Mouse (Mus musculus): Measurements from ENCODE around the gene Tacc2. TPM values are rescaled to one million over a fixed set of nuclear protein-coding genes. Genes with fewer than 3 reads are reported as not detected.

Tacc2 gene
- polyA plus RNA-seq, 1 experiment from 2014 or later, result 72.4 TPM

GRCm38 (mm10) chr7:130750752-130751490 lies 173.7 kb downstream of the Tacc2 start:
- peak; percentile 79 for DNase-seq

GRCm38 (mm10) chr7:130751678-130752077 lies 174.4 kb downstream of the Tacc2 start:
- no peaks in the 10 kb centered on the region for H3K9me3 ChIP-seq (ENCODE audit: control insufficient read depth, low read length)
- 56% methylated on average over 9 of the region's 9 CpGs for WGBS
- H3K27ac ChIP-seq (replicated peaks; ENCODE audit: low read depth, low read length), result no peak overlapping the region
- ATAC-seq (ENCODE audit: low FRiP score, low TSS enrichment) (no peak), DNase-seq (no peak)
- no peak overlapping the region for H3K4me3 ChIP-seq (replicated peaks; ENCODE audit: low read depth, low read length)
- peaks cover 16% of the 10 kb centered on the region for H3K4me1 ChIP-seq (ENCODE audit: control insufficient read depth, insufficient read depth, low read length)
- peaks cover 67% of the 10 kb centered on the region for H3K36me3 ChIP-seq (ENCODE audit: control insufficient read depth, insufficient read depth, low read length)
- no peak overlapping the region for H3K9ac ChIP-seq (replicated peaks; ENCODE audit: low read length)
- H3K4me2 ChIP-seq (ENCODE audit: low read length), result no peak overlapping the region
- no peaks in the 10 kb centered on the region for H3K27me3 ChIP-seq (ENCODE audit: control insufficient read depth, insufficient read depth, low read length)

More at GRCm38 (mm10) chr7:130750752-130751490, 173.7 kb downstream of the Tacc2 start:
- Histone ChIP-seq H3K4me1 (ENCODE audit: control insufficient read depth, insufficient read depth, low read length) (peaks cover 16% of the 10 kb centered on the region), H3K27me3 (ENCODE audit: control insufficient read depth, insufficient read depth, low read length) (no peaks in the 10 kb centered on the region), H3K9me3 (ENCODE audit: control insufficient read depth, low read length) (no peaks in the 10 kb centered on the region), H3K27ac (replicated peaks; ENCODE audit: low read depth, low read length) (peak overlapping the region; percentile 70), H3K36me3 (ENCODE audit: control insufficient read depth, insufficient read depth, low read length) (peaks cover 67% of the 10 kb centered on the region), H3K9ac (replicated peaks; ENCODE audit: low read length) (no peak overlapping the region), H3K4me2 (ENCODE audit: low read length) (no peak overlapping the region), H3K4me3 (replicated peaks; ENCODE audit: low read depth, low read length) (no peak overlapping the region)
- peak; percentile 67; the same call in 1 of the 2 replicates for ATAC-seq (ENCODE audit: low FRiP score, low TSS enrichment)
- WGBS, result 18% methylated on average over 17 of the region's 17 CpGs

GRCm38 (mm10) chr7:130754790-130755189 lies 177.6 kb downstream of the Tacc2 start:
- DNase-seq (peak; percentile 59), ATAC-seq (ENCODE audit: low FRiP score, low TSS enrichment) (no peak)
- Histone ChIP-seq H3K36me3 (ENCODE audit: control insufficient read depth, insufficient read depth, low read length) (peaks cover 77% of the 10 kb centered on the region), H3K9ac (replicated peaks; ENCODE audit: low read length) (no peak overlapping the region), H3K27me3 (ENCODE audit: control insufficient read depth, insufficient read depth, low read length) (no peaks in the 10 kb centered on the region), H3K4me1 (ENCODE audit: control insufficient read depth, insufficient read depth, low read length) (peaks cover 15% of the 10 kb centered on the region), H3K9me3 (ENCODE audit: control insufficient read depth, low read length) (no peaks in the 10 kb centered on the region), H3K27ac (replicated peaks; ENCODE audit: low read depth, low read length) (no peak overlapping the region), H3K4me3 (replicated peaks; ENCODE audit: low read depth, low read length) (no peak overlapping the region), H3K4me2 (ENCODE audit: low read length) (no peak overlapping the region)
- WGBS, result 100% methylated on average over 2 of the region's 2 CpGs

- peaks cover 92% of the 10 kb centered on the region for H3K36me3 ChIP-seq (ENCODE audit: control insufficient read depth, insufficient read depth, low read length)
- no peaks in the 10 kb centered on the region for H3K9me3 ChIP-seq (ENCODE audit: control insufficient read depth, low read length)
- ATAC-seq (ENCODE audit: low FRiP score, low TSS enrichment) (no peak), DNase-seq (no peak)
- no peak overlapping the region for H3K4me3 ChIP-seq (replicated peaks; ENCODE audit: low read depth, low read length)
- H3K27ac ChIP-seq (replicated peaks; ENCODE audit: low read depth, low read length), result no peak overlapping the region
- no peaks in the 10 kb centered on the region for H3K27me3 ChIP-seq (ENCODE audit: control insufficient read depth, insufficient read depth, low read length)
- H3K4me2 ChIP-seq (ENCODE audit: low read length), result no peak overlapping the region
- H3K4me1 ChIP-seq (ENCODE audit: control insufficient read depth, insufficient read depth, low read length), result no peaks in the 10 kb centered on the region
- 89% methylated on average over 7 of the region's 7 CpGs for WGBS
- no peak overlapping the region for H3K9ac ChIP-seq (replicated peaks; ENCODE audit: low read length)
Measured at GRCm38 (mm10) chr7:130756343-130756835, 179.2 kb downstream of the Tacc2 start.

GRCm38 (mm10) chr7:130757326-130757865 lies 180.2 kb downstream of the Tacc2 start:
- 94% methylated on average over 11 of the region's 11 CpGs for WGBS
- peaks cover 85% of the 10 kb centered on the region for H3K36me3 ChIP-seq (ENCODE audit: control insufficient read depth, insufficient read depth, low read length)
- no peak overlapping the region for H3K4me3 ChIP-seq (replicated peaks; ENCODE audit: low read depth, low read length)
- no peak overlapping the region for H3K27ac ChIP-seq (replicated peaks; ENCODE audit: low read depth, low read length)
- H3K27me3 ChIP-seq (ENCODE audit: control insufficient read depth, insufficient read depth, low read length), result no peaks in the 10 kb centered on the region
- H3K4me1 ChIP-seq (ENCODE audit: control insufficient read depth, insufficient read depth, low read length), result no peaks in the 10 kb centered on the region
- no peaks in the 10 kb centered on the region for H3K9me3 ChIP-seq (ENCODE audit: control insufficient read depth, low read length)
- H3K9ac ChIP-seq (replicated peaks; ENCODE audit: low read length), result no peak overlapping the region
- no peak for ATAC-seq (ENCODE audit: low FRiP score, low TSS enrichment)
- DNase-seq, result no peak
- H3K4me2 ChIP-seq (ENCODE audit: low read length), result no peak overlapping the region

- peak; percentile 92 for DNase-seq
- Histone ChIP-seq H3K27me3 (ENCODE audit: control insufficient read depth, insufficient read depth, low read length) (no peaks in the 10 kb centered on the region), H3K9ac (replicated peaks; ENCODE audit: low read length) (no peak overlapping the region), H3K4me1 (ENCODE audit: control insufficient read depth, insufficient read depth, low read length) (no peaks in the 10 kb centered on the region), H3K36me3 (ENCODE audit: control insufficient read depth, insufficient read depth, low read length) (peaks cover 62% of the 10 kb centered on the region), H3K27ac (replicated peaks; ENCODE audit: low read depth, low read length) (peak overlapping the region; percentile 75), H3K9me3 (ENCODE audit: control insufficient read depth, low read length) (no peaks in the 10 kb centered on the region), H3K4me2 (ENCODE audit: low read length) (no peak overlapping the region), H3K4me3 (replicated peaks; ENCODE audit: low read depth, low read length) (no peak overlapping the region)
- 34% methylated on average over 17 of the region's 17 CpGs for WGBS
- ATAC-seq (ENCODE audit: low FRiP score, low TSS enrichment), result peak; percentile 55; the same call in 1 of the 2 replicates
Measured at GRCm38 (mm10) chr7:130762071-130762897, 185.0 kb downstream of the Tacc2 start.

GRCm38 (mm10) chr7:130764160-130764559 lies 186.9 kb downstream of the Tacc2 start:
- Histone ChIP-seq H3K36me3 (ENCODE audit: control insufficient read depth, insufficient read depth, low read length) (peaks cover 45% of the 10 kb centered on the region), H3K4me1 (ENCODE audit: control insufficient read depth, insufficient read depth, low read length) (no peaks in the 10 kb centered on the region), H3K4me2 (ENCODE audit: low read length) (no peak overlapping the region), H3K9me3 (ENCODE audit: control insufficient read depth, low read length) (no peaks in the 10 kb centered on the region), H3K4me3 (replicated peaks; ENCODE audit: low read depth, low read length) (no peak overlapping the region), H3K9ac (replicated peaks; ENCODE audit: low read length) (no peak overlapping the region), H3K27ac (replicated peaks; ENCODE audit: low read depth, low read length) (no peak overlapping the region), H3K27me3 (ENCODE audit: control insufficient read depth, insufficient read depth, low read length) (no peaks in the 10 kb centered on the region)
- DNase-seq (no peak), ATAC-seq (ENCODE audit: low FRiP score, low TSS enrichment) (no peak)
- WGBS, result 96% methylated on average over 17 of the region's 17 CpGs

- DNase-seq (no peak), ATAC-seq (ENCODE audit: low FRiP score, low TSS enrichment) (no peak)
- Histone ChIP-seq H3K9ac (replicated peaks; ENCODE audit: low read length) (no peak overlapping the region), H3K9me3 (ENCODE audit: control insufficient read depth, low read length) (no peaks in the 10 kb centered on the region), H3K4me2 (ENCODE audit: low read length) (no peak overlapping the region), H3K4me3 (replicated peaks; ENCODE audit: low read depth, low read length) (no peak overlapping the region), H3K27ac (replicated peaks; ENCODE audit: low read depth, low read length) (no peak overlapping the region), H3K4me1 (ENCODE audit: control insufficient read depth, insufficient read depth, low read length) (no peaks in the 10 kb centered on the region), H3K27me3 (ENCODE audit: control insufficient read depth, insufficient read depth, low read length) (no peaks in the 10 kb centered on the region), H3K36me3 (ENCODE audit: control insufficient read depth, insufficient read depth, low read length) (peaks cover 22% of the 10 kb centered on the region)
- 81% methylated on average over 30 of the region's 30 CpGs for WGBS
Measured at GRCm38 (mm10) chr7:130766411-130767170, 189.4 kb downstream of the Tacc2 start.
